Mouse (Mus musculus) urinary bladder, adult 18-20 months (tissue): Measurements from ENCODE around the gene Gm20822.
"Not testable (repeated sequence)": the region's sequence is repeated elsewhere in the genome, so short reads cannot be mapped to it uniquely, and the experiment has no call there.

Experiments
- DNase-seq, 2 experiments: peaks; one replicate each; pipeline ENCODE4 v3.0.0; 2022; ENCODE audit warnings: low spot score in 2 of 2, mixed read lengths in 2 of 2

Gm20822 gene

GRCm38 (mm10) chrY:15884671-15885070 is at the start of gene Gm20822:
Gene Gm20822 (minus strand): TSS chrY:15884771.
- not testable (repeated sequence) for DNase-seq
